Mouse (Mus musculus) stomach, postnatal 0 days (tissue): ENCODE measurements at regions not wholly inside any gene's neighbourhood (a gene's known extent, or its start where the extent isn't known, plus 50 kb on each side); places are given as distances from the start of the nearest gene placed in this dataset.

Experiments used
- ATAC-seq: fragments of 200-750 bp; cut with Nextera tagmentation; 2 replicates; pipeline ENCODE4 v1.8.0; 2017; ENCODE audit not compliant: low FRiP score, low TSS enrichment
- DNase-seq: peaks from one replicate; pipeline ENCODE4 v3.0.0-alpha.2; 2016; ENCODE audit warnings: low spot score
- H3K27ac ChIP-seq: fragments of 300-500 bp; sonication (generic); replicated peaks from 2 replicates; pipeline ENCODE4 v1.5.1; 2014; ENCODE audit warnings: mild to moderate bottlenecking, control low read depth
- H3K27me3 ChIP-seq: fragments of 300-500 bp; sonication (generic); 2 replicates; pipeline ENCODE4 v1.6.1; 2014; ENCODE audit warnings: low read length; ENCODE audit not compliant: control insufficient read depth, insufficient read depth
- H3K36me3 ChIP-seq: fragments of 300-500 bp; sonication (generic); 2 replicates; pipeline ENCODE4 v1.6.1; 2014; ENCODE audit warnings: low read length, mixed read lengths; ENCODE audit not compliant: control insufficient read depth, insufficient read depth
- H3K4me1 ChIP-seq: fragments of 300-500 bp; sonication (generic); replicated peaks from 2 replicates; pipeline ENCODE4 v1.6.1; 2014; ENCODE audit warnings: antibody characterized with exemption; ENCODE audit not compliant: control insufficient read depth, insufficient read depth
- H3K4me2 ChIP-seq: fragments of 300-500 bp; sonication (generic); replicated peaks from 2 replicates; pipeline ENCODE4 v1.6.1; 2014; ENCODE audit warnings: low read depth, mild to moderate bottlenecking, control low read depth, moderate library complexity
- H3K4me3 ChIP-seq: fragments of 300-500 bp; sonication (generic); 2 replicates; pipeline ENCODE4 v1.5.1; 2014; ENCODE audit warnings: low read depth, low read length, control low read depth
- H3K9ac ChIP-seq: fragments of 300-500 bp; sonication (generic); 2 replicates; pipeline ENCODE4 v1.6.1; 2014; ENCODE audit warnings: mild to moderate bottlenecking, low read length, control low read depth, mixed read lengths
- H3K9me3 ChIP-seq: fragments of 300-500 bp; sonication (generic); 2 replicates; pipeline ENCODE4 v1.6.1; 2016; ENCODE audit warnings: low read length; ENCODE audit not compliant: control insufficient read depth
- CTCF ChIP-seq: IDR thresholded peaks from 2 replicates; pipeline ENCODE4 v1.5.1; 2016; ENCODE audit warnings: antibody characterized with exemption, low read depth, mild to moderate bottlenecking, moderate library complexity
- EP300 ChIP-seq: optimal IDR thresholded peaks from 2 replicates; pipeline ENCODE3; 2016; ENCODE audit warnings: antibody characterized with exemption
- WGBS: fragments of 180-500 bp; shearing (Covaris S2); extraction: QIAGEN DNeasy Blood & Tissue Kit; methylation state at CpG from one replicate; pipeline ENCODE4 v1.1.7; 2014; 5-methylcytosine and 5-hydroxymethylcytosine counted together

DNA sequence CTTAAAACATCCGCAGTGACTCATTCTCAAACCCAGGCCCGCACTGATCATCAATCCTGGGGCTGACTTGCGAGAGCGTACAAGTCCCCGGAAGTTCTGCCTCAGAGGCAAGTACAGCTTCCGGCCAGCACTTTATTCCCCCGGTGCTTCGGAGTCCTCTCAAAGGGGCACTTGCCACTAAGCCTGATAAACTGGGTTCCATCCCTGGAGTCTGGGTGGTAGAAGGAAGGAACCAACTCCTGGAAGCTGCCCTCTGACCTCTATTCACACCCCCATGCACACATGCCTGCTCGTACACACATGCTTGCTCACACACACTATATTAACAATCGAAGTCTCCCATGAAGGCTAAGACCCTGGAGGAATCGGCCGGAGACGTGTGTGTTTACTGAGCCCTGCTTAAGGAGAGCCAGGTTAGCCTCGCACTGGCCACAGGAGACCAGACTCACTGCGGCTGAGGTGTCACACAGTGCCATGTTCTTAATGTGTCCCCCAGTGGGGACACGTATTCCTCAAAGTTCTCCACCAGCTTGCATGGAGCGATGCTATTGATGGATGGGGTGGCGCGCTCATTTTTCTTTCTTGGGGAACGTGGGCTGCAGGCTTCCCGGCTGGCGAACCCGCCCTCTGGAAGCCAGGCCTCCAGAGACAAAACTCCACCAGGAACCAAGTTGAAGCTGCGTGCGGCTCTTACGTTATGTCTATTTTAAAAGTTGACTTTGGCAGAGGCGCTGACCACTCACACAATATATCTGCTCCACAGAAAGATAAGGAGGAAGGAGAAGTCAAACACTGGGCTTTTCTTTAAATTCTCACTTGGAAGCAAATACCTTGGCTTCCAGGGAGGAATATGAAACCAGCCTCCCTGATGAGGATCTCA is 142.2 kb downstream of the Setd4 start:
- no peak overlapping the region for H3K27ac ChIP-seq
- ATAC-seq, result peak; percentile 54; the same call in 1 of the 2 replicates
- H3K27me3 ChIP-seq, result no peaks in the 10 kb centered on the region
- no peaks in the 10 kb centered on the region for H3K9me3 ChIP-seq
- H3K4me2 ChIP-seq, result no peak overlapping the region
- TF ChIP-seq CTCF (no peak), EP300 (no peak)
- WGBS, result 49% methylated on average over 27 of the region's 27 CpGs
- no peak overlapping the region for H3K9ac ChIP-seq
- peak; percentile 62 for DNase-seq
- no peak overlapping the region for H3K4me3 ChIP-seq
- no peaks in the 10 kb centered on the region for H3K4me1 ChIP-seq
- no peaks in the 10 kb centered on the region for H3K36me3 ChIP-seq

DNA sequence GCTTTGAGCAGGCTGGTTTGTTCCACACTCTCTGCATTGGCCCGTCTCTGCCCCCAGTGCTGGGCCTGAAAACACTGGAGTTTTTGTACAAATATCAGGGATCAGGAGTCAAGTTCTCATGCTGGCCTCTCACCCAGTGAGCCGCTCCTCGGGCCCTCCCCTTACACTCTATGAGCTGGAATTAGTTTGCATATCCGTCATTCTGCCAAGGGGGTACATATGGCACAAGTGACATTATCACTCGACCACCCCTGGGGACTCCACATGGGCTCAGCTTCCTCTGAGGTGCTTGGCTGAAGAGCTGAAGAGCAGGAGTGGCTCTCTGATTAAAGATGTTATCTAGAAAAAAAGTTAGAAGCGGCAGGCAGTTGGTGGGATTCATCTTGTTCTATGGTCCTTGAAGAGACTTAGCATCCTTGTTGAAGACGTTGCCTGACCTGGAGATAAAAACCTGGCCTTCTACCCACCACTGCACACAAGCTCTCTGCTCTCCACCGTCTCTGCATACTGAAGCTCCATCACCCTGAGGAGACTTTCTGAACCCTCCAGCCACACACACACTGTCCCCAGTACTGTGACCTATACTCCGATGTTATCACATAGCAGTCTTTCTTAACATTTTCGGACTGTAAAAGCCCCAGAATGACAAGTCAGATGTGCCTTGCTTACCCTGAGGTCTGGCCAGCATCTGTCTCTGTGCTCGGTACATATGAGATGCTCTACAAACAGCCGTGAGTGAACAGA is 144.2 kb downstream of the Setd4 start:
- Histone ChIP-seq H3K9me3 (no peaks in the 10 kb centered on the region), H3K9ac (no peak overlapping the region), H3K4me3 (no peak overlapping the region), H3K4me1 (no peaks in the 10 kb centered on the region), H3K27me3 (no peaks in the 10 kb centered on the region), H3K36me3 (no peaks in the 10 kb centered on the region), H3K27ac (no peak overlapping the region), H3K4me2 (no peak overlapping the region)
- 63% methylated on average over 12 of the region's 12 CpGs for WGBS
- no peak for TF ChIP-seq CTCF
- TF ChIP-seq EP300, result no peak
- peak; percentile 13 for DNase-seq
- ATAC-seq, result peak; percentile 27; the same call in 1 of the 2 replicates

DNA sequence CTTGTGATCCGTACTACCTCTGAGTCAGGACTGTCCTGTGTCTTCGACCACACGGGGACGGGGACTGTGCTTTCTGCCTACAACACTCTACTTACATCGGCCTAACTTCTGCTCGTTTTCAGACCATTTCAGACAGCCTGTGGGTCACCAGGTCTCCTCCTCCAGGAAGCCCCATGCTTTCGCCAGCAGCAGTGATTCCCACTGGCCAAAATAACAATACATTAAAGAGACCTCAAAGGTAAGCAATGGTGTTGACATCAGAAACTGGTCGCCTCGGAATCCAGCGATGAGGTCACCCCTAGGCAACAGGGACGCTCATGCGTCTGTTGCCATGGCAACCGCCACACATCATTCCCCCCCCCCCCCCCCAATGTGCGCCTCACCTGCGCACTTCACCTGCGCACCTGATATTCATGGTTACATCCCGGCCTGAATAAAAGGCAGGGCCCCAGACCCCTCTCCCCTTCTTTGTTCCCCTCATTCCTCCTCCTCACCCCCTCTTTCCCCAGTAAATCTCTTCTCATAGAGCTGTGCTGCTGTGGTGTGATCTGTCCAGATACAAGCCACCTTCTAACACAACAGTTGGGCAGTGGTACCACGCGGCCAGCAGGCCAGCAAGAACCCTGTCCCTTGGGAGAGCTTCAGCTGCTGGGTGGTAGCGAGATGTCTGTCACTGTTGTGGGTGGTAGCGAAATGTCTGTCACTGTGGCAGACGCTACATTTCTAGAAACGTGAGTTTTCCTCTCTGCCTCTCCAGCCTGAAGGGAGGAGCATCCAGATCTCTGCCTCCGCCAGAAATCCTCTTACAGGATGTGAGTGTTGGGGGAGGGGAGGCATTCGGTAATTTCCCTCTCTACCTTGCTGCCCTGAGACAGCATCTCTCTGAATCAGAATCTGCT is 145.0 kb downstream of the Setd4 start:
- no peak overlapping the region for H3K9ac ChIP-seq
- no peaks in the 10 kb centered on the region for H3K36me3 ChIP-seq
- H3K27me3 ChIP-seq, result no peaks in the 10 kb centered on the region
- no peak overlapping the region for H3K27ac ChIP-seq
- no peak overlapping the region for H3K4me2 ChIP-seq
- no peak for TF ChIP-seq EP300
- no peak for TF ChIP-seq CTCF
- no peaks in the 10 kb centered on the region for H3K4me1 ChIP-seq
- WGBS, result 47% methylated on average over 23 of the region's 25 CpGs
- peak; percentile 26 for DNase-seq
- no peak for ATAC-seq
- H3K4me3 ChIP-seq, result no peak overlapping the region
- no peaks in the 10 kb centered on the region for H3K9me3 ChIP-seq

DNA sequence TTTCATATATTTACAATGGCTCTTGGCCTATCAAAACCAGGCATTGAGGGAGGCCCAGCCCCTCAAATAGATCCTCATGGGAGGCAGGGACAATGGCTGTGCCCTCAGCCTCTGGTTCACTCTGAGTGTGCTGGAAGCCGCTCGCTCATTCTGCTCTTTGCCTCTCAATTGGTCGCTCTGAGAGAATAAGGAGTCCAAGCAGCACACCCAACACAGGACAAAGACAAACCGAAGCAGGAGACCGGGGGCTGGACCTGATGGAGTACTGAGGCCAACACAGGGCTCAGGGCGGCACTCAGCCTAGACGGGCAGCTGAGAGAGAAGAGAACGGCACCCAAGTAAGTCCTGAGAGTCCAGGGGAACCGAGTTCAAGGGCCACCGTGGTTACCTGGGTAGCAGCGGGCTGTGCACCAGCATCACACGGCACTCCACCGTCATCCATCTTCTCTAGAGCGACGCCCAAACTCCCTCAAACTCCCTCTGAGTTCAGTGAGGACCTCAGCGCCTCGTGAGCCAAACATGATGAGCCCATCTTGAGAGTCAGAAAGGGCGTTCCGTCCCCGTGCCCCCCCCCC is 145.8 kb downstream of the Setd4 start:
- ATAC-seq, result no peak
- Histone ChIP-seq H3K4me1 (no peaks in the 10 kb centered on the region), H3K27ac (no peak overlapping the region), H3K36me3 (no peaks in the 10 kb centered on the region), H3K4me3 (no peak overlapping the region), H3K27me3 (no peaks in the 10 kb centered on the region), H3K4me2 (no peak overlapping the region), H3K9me3 (no peaks in the 10 kb centered on the region), H3K9ac (no peak overlapping the region)
- WGBS, result 84% methylated on average over 20 of the region's 20 CpGs
- no peak for DNase-seq
- no peak for TF ChIP-seq CTCF
- TF ChIP-seq EP300, result no peak

DNA sequence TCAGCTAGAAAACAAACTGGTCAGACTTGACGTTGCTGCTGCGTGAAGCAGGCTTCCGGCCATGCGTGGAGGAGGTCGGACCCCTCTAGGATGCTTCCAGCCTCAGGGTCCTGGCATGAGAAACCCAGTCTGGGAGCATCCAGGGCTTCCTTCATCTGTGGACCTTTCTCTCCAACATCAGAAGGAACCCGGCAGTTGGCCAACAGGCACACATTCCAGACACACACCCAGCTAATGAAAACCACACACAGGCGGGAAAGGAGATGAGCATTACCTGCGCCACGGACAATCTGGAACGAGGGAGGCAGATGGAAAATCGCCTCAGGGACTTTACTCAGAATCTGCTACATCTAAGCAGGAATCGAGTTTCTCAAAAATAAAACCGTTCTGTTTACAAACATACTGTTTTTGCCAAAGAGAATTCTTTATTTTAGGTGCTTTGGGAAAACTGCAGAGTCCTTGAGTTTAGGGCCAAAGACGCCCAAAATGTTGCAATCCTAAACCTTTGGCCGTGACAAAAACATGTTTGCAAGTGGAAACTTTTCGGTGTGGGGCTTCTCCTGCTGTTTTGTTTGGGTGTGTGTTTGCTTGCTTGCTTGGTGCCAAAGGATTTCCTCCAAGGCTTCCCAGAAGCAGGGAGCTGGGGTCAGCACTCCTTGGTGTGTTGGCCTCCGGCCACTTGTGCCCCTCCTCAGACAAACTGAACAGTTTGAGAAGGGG is 147.0 kb downstream of the Setd4 start:
- ATAC-seq (no peak), DNase-seq (no peak)
- Histone ChIP-seq H3K36me3 (no peaks in the 10 kb centered on the region), H3K4me2 (no peak overlapping the region), H3K27ac (no peak overlapping the region), H3K27me3 (no peaks in the 10 kb centered on the region), H3K9ac (no peak overlapping the region), H3K4me1 (no peaks in the 10 kb centered on the region), H3K9me3 (no peaks in the 10 kb centered on the region), H3K4me3 (no peak overlapping the region)
- 78% methylated on average over 17 of the region's 17 CpGs for WGBS
- no peak for TF ChIP-seq EP300
- no peak for TF ChIP-seq CTCF
